Mouse (Mus musculus) left cerebral cortex, adult 11 months (tissue): Measurements from ENCODE around the gene Gm5148.

Experiments used
- DNase-seq: peaks from one replicate; pipeline ENCODE4 v3.0.0; 2022; ENCODE audit warnings: low spot score

Gm5148 gene

DNA sequence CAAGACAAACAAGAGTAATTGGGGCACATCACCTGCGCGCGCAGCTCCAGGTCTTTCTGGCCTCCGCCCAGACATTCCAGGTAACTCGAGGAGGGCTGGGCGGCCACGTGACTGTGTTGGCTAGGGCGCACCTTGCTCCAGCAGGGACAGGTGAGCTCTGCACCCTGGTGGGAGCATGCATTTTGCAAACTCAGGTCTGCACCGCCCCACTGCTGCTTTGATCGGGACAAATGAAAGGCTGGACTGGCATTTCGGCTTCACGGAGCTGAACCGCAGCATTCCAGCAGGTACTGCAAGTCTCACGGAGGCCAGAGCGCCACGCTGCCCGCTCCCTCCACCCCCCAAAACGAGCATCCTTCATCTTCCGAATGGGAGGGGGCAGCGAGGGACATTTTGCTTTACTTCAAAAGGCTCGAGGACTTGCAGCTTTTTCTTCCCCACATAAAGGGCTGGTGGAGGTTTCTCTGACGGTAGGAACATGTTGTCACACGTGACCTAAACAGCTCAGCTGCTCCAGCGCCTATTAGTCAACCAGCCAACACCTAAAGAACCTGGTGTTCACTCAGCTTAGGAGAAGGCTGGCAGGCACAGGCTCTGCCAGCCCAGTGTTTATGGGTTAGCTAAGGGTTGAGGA is at the start of gene Gm5148:
Gm5148 (minus strand) TSS at position 320 of the 634 bp plus-strand sequence.
- peak; percentile 47 for DNase-seq

DNA sequence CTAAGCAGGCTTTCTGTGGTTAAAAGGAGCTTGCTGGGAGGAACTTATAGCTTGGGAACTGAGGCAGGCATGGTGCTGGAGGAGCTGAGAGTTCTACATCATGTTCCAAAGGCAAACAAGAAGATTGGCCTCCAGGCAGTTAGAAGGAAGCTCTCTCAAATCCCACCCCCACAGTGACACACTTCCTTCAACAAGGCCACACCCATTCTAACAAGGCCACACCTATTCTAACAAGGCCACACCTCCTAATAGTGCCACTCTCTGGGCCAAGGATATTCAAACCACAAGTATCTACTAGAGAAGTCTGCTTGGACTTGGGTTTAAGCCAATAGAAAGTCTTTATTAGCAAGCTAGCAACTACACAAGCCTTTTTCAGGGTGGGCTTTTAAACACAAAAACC is 46.7 kb upstream of the Gm5148 start:
- no peak for DNase-seq

DNA sequence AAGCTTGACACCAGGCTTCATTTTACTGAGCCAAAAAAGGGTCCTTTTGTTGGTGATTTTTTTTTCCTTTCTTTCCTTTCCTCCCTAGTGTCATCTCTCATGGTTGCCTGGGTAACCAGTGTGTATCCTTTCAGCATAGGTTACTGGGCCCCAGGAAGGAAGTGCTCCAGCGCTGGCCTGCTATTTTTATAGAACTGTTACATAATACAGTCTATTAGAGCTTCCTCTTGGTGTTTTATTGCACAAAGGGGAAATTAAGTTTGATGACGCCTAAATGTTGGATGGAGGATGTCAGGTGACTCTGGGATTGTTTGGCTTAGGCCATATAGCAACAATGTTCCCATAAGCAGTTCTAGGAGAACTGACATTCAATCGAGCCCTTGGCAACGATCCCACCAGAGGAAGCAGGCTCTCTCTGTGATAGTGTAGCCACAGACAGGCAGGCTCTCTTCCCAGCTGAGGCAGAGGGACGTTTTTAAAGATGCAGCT is 45.0 kb upstream of the Gm5148 start:
- DNase-seq, result peak; percentile 81

DNA sequence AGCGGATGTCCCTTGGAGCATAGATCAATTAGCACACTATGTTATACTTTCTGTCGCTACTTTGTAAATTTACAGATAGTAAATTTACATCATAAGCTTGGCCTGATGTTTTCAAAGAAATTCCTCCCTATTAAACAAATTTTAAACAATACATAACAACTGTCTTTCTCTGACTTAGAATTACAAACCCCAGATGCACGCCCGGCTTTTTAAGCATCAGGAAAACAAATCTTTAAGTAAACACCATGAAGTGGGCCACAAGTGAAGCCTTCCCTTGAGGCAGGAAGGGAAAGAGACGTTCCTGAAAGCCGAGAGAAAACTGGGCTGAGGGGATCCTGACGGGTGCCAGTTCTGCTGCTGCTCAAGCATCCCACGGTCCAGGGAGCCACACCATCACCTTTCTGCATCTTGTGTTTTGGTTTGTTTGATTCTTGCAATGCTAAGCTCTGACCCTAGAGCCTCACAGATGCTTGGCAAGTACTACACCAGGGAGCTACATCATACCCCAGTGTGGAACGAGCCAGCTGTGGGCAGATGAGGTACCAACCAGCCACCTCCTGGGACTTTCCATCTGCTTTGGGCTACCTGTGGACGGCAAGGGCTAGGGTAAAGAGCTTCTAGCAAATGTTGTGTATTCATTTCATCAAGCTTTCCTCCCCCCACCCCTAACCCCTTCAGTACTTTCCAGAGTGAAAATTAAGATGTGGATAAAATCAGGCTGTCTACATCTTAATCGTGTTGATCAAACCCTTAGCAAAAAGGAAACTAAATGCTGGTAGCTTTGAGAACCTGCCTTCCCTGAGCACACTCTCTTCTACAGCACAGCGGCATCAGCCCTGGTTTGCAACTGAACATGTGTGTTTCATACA is 43.1 kb upstream of the Gm5148 start:
- no peak for DNase-seq

DNA sequence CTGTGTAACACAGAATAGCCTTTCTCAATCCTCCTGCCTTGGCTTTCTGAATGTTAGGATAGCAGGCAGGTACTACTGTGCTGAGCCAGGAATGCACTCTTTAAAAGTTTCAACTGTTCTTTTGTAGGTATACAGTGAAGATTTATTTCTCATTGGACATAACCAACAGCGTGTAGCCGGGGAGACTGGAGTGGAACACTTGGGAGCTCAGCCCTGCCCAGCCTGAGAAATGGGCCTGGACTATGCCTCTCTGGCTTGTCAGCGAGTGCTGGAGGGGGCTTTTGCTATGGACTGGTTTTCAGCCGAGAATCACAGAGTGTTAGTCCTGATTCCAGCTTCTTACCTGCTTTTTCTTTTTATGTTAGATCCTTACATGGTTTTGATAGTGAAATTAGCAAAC is 42.3 kb upstream of the Gm5148 start:
- DNase-seq, result no peak

DNA sequence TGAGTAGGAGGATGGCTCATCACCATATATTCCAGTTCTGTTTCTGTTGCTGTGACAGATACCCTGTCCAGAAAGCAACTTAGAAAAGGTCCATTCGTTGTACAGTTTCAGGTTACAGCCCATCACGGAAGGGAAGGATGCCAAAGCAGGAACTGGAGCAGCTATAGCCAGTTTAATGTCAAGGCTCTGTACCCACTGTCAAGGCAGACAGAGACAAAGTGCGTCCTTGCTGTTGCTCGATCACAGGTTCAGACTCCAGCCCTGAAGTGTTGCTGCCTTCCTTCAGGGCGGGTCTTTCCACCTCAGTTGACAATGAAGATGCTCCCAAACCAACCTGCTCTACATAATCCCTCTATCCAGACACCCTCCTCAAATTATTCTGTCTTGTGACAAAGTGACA is 41.7 kb upstream of the Gm5148 start:
- no peak for DNase-seq

DNA sequence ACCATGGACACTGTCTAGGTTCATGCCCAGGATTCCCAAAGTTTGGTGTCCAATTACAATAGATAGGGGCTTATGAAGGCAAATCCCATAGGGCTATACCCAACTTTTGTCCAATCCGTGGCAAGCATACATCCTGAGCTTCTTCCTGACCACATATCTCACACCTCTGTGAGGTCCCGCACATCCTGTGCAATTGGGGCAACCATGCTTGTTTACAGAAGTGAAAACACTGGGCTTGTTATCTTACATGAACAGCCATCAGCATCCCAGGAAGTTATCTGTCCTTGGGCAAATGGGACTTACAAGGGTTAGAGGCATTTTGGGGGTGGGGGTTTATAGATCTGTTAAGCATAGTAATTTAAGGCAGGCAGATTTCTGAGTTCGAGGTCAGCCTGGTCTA is 41.0 kb upstream of the Gm5148 start:
- no peak for DNase-seq

DNA sequence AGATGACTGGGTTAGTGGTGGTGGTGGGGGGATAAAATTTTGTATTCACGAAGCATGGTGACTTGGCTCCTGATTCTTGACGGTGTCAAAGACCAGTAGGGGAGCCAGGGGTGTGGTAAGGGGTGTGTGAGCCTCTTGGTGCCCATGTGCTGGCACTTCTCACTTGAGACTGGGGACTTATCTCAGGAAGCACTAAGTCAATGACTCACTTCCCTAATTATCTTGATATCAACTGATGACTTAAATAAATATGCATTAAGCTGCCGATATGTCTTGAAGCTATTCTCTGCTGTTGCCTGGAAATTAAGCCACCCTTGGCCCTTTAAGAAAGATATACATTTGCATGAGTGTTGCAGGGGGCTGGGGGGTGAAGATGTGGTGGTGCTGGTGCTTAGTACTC is 38.0 kb upstream of the Gm5148 start:
- no peak for DNase-seq

DNA sequence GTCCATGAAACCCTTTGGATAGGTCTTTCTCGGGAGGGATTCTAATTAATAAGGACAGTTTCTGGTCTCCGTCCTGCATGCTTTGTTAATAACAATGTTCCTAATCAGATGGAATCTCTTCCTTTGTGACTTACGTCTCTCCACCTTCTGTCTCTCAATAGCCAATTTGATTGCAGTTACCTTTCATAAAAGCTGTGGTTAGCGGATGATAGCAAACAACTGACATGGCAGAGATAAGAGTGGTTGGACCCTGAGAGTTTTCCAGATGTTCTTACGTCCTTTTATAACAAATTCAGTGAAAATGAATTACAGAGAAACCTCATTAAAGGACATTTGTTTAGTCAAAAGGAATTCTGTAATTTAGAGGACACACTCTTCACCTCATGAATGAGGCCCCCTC is 37.5 kb upstream of the Gm5148 start:
- no peak for DNase-seq

DNA sequence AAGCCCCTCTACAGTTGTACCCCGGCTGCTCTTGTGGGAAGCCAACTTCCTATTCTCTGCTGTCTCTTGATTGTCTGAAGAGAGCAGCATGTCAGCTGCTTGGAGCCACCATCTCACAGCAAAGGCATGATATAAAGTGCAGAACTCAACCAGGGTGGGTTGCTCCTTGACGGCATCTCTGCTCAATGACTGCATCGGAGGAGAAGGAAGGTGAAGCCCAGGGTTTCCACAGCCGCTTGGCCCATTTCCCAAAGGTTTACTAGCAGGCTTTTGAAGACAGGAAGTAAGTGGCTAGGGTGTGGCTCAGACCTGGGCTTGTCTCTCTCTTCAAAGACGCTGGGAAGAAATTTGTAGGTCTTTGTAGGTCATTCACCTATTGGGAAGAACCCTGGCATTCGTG is 36.6 kb upstream of the Gm5148 start:
- no peak for DNase-seq

DNA sequence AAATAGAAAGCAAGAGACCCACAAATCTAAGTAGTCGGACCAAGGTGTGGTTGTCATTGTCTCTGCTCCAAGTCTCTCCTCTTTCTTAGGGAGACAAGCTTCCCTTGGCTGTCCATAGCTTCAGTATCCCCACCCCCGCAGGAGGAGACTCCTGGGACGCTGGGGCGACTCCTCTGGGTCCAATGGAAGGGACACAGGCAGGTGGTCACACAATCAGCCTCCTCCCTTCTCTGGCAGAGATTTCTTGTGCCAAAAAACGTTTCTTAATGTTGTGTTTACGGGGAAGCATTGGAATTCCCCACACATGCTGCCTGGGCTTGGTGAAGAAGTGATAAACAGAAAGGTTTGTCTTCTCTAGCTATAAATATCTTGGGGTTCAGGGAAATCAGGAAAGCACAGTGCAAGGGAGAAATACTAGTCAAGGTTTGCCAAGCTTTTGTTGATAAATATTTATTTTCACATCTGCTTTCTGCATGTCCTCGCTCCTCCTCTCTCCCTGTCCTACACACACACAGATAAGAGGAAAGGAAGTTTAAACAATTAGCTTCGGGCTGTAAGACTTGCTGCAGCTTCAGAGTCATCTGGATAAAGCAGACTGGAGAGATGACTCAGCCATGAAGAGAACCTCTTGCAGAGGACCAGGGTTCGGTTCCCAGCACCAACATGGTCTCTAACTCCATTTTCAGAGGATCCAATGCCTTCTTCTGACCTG is 34.5 kb upstream of the Gm5148 start:
- DNase-seq, result no peak

DNA sequence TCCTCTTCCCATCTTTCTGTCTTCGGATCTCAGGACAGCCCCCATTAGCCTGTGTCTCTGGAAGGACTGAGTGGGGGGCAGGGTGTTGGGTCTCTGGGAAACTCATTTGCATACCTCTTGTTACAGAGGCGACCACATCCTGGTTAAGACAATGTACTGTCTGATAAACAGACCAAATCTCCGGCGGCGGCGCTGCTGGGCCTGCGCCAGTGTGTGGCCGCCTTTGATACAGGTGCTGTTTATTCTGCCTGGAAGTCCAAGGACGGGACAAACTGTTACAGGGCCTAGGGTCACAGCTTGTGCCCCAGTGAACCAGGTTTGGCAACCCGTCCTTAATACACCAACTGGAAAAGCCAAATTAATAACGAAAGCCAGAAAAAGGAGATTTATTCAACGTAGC is 33.8 kb upstream of the Gm5148 start:
- DNase-seq, result no peak

DNA sequence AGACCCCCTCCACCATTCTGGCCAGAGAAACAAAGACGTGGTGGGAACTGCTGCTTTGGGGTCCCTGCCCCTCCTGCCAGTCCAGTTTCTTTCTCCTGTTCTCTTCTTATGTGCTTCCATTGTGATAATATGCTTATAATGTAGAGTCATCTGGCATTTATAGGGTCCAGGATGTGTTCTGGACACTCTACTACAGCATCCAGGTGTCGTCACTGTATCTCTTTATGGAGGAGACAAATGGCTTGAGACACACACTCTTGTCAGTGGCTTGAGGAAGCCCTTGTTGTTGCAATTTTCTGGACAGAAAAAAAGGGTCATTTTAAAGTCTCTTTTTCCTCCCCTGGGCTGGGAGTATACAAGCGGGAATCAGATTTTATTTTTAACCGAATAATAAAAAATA is 33.3 kb upstream of the Gm5148 start:
- DNase-seq, result no peak

DNA sequence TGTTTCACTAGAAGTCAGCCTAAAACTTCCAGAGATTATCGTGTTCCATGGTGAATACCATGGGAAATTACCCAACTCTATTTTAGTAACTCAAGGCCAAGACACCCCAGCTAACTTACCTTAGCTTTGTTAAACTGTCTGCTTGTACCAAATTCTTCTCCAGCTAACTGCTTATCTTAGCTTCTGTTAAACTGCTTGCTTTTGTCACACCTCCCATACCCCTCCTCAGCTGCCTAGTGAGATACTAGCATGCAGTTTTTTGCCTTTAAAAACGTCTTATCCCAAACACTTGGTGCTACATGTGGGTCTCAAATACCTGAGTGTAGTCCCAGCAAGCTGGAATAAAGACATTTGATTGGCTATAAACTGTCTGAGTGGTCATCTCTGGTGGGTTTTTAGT is 31.7 kb upstream of the Gm5148 start:
- no peak for DNase-seq

DNA sequence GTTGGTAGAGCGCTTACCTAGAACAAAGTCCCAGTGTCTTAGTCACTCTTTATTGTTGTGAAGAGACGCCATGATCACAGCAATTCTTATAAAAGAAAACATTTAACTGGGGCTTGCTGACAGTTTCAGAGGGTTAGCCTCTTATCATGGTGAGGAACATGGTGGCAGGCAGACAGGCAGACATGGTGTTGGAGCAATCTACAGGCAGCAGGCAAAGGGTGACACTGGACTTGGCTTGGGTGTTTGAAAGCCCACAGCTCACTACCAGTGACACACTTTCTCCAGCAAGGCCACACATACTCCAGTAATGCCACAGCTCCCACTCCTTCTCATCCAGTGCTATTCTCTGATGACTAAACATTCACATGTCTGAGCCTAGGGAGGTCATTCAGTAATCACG is 30.3 kb upstream of the Gm5148 start:
- DNase-seq, result no peak

DNA sequence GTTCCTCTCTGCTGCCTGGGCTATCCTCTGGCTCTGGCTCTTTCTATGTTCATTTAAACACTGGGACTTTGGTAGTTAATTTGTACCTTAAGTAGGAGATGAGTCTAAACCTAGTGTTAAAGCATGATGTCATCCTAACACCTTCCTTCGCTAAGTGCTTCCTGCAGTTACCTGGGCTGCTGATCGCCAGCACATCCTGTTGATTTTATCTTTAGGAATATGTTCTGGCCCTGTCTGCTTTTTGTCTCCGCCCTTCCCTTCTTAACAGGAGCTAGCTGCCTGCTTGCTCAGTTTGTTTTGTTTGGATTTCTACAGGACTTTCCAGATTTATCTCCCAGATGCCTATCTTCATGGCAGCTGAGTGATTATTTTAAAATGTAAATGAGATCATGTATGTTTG is 28.9 kb upstream of the Gm5148 start:
- no peak for DNase-seq

DNA sequence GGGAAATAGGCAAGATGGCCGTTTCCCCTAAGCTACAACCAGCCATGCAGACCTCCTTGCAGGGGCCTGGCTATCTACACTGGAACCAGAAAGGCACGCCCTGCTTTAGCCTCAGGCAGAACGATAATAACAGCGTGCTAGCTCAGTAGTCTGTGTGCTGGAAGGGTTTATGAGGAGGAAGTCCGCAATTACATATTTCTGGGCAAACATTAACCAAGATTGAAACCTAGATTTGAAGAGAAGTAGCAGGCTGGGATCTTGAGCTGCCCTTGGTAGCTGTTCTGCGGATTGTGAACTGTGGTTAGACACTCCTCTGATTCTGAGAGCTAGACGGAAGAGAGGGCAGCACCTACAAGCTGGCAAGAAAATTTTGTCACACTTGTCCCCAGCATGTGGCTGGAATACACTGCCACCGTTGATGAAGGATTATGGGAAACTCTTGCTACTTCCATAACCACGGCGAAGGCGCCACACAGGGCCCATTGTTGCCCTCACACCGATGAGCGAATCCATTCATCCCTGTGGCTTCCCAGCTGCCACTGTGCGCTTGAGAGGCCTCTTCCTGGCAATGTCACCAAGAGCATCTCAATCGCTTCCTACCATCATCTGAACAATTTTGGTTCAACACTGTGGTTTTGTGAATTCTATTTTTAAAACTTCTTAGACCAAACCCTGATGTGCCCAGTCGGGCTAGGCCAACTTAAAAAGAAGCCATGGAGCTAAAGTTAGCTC is 23.9 kb upstream of the Gm5148 start:
- DNase-seq, result no peak

DNA sequence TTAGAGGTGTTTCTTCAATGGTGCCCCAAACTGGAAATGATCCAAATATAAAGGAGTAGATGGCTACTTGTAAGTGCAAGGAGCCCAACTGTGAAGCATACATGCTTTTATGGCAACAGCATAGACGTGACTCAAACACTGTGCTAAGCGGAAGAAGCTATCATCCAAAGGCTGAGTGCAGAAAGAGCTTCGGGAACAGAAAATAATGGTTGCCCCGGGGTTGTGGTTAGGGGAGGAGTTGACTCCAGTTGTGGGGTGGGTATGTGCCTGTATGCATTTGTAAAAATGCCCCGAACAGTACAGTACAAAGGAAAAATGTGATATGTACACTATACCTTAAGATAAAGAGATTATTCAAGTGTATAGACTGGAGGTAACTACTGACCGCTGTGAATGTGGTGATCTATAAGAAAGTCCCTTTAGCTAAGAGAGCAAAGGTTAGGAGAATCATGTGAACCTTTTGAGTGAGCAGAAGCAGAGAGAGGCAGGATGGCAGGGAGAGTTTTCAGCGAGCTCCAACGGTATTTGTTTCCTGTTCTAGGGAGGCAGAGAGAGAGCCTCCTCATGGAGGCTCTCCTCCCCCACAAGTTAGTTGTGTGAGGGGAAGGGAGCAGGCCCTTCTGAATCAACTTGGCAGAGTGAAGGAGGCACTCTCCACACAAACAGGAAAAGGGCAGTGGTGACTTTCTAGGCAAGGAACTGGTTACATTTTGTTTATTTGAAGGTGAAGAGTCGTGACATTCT is 23.1 kb upstream of the Gm5148 start:
- DNase-seq, result no peak

DNA sequence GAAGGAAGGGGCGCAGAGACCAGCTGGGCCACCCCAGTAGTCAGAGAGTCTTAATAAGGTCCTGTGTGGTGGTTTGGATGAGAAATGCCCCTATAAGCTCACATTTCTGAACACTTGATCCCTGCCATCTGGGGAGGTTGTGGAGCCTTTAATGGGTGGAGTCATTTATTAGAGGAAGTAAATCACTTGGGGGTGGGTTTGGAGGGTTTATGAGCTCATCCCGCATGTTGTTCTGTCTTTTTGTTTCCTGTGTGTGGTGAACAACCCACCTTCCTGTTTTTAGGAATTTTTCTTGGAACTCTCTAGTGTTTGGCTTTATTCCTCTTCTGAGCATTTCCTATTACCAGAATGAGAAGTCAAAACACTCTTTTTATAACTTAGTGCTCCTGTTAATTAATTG is 19.8 kb upstream of the Gm5148 start:
- DNase-seq, result no peak

DNA sequence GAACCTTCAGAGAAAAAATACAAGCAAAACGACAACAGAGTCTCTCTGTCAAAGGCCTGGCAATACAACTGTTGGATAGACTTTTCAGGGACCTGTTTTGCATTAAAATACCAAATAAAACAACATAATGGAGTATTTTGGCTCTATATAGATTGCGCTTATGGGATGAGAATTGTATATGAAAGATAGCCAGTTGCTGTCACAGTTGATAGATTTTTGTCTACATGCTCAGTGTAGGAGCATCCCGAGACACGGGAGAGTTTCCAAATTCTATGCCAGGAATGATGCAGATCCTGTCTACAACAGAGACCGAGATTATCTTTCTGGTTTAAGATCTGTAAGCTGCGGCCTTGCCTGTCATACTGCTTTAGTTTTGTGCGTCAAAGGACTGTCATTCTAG is 15.7 kb upstream of the Gm5148 start:
- no peak for DNase-seq

DNA sequence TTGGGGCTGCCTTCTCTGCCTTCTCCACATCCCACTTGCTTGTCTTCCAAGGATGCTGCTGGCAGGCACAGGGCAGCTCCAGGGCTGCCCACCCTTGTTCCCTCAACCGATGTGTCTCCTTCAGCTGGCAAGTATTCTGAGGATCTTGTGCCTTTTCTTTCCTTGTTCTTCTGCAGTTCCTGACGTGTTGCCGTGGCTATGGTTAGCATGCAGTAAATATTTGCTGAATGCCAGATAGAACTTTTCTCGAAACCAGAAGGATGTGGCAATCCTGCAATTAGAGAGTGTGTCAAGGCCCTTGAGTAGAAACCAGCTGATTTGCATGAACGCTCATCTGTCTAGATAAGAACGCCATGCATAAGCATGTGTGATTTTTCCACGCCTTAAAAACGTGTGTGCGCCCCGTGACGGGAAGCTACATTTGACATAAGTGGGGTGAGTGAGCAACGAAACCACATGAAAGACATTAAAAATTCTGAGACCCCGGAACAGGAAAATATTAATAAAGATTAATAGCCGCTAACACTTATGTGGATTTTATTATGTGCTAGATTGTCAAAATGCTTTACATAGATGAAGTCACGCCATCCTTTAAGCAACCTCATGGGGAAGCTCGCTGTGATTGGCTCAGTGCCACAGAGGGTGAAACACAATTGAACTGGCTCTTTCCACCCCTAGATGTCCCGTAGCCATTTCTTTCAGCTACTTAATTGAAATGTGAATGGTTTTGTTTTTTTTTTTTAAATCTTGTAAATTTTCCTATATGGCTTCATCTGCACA is 14.1 kb upstream of the Gm5148 start:
- DNase-seq, result no peak
